Mouse (Mus musculus) cerebellum, postnatal 4 days (tissue): Measurements from ENCODE around the gene Gm7138.
"Not testable (repeated sequence)": the region's sequence is repeated elsewhere in the genome, so short reads cannot be mapped to it uniquely, and the experiment has no call there.

Source experiments
- DNase-seq, 2 experiments: peaks; one replicate each; pipeline ENCODE4 v3.0.0; 2022; ENCODE audit warnings: low spot score in 2 of 2, mixed read lengths in 1 of 2

The Gm7138 gene

GRCm38 (mm10) chr10:77750686-77751085 is 26.1 kb downstream of the Gm7138 start:
- DNase-seq = not testable (repeated sequence)

- peak in 1 of 2 experiments; percentile 32 for DNase-seq
These were observed 34.6 kb downstream of the Gm7138 start, which contains the start of gene Gm18596 for GRCm38 (mm10) chr10:77741924-77742688. Gene Gm18596, minus strand, starts transcription at chr10:77742638.

- DNase-seq = no peak
These were observed 37.8 kb downstream of the Gm7138 start for GRCm38 (mm10) chr10:77738929-77739328.

GRCm38 (mm10) chr10:77735928-77736327 is 40.8 kb downstream of the Gm7138 start:
- no peak for DNase-seq

- DNase-seq = no peak
These were observed 47.5 kb downstream of the Gm7138 start for GRCm38 (mm10) chr10:77729241-77729640.

GRCm38 (mm10) chr10:77728280-77728679 is 48.5 kb downstream of the Gm7138 start:
- DNase-seq = no peak
